Comparison of ENCODE assay signal across 8 mouse cellular contexts in the genomic region with DNA sequence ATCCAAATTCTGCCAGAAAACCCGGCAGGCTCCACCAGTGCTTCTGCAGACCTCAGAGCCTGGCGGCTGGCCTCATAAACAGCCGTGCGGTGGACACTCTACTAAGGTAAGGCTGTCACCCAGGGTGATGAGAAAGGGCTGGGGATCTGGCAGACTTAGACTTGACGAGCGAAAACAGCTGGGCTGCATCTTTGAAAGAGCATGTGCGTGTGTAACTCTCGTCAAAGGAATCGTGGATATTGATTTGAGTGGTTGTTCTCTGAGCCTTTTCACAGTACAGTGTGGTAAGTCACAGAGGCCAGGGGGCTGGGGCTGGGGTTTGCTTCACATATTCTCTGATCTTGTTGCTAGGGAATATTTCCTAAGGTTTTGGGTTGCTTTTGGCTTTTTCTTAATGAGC. TPM values are rescaled to one million over a fixed set of nuclear protein-coding genes. Genes with fewer than 3 reads are reported as not detected.
DNase-seq lines count a peak whose midpoint lies in the region; ATAC-seq and TF ChIP-seq lines count a peak whose summit lies in the region.

Txnrd1 (plus strand) TSS at position 26 of the 400 bp plus-strand sequence.

- no peak for ATAC-seq in neural tube, embryonic 11.5 days (ENCODE audit: insufficient read depth, low FRiP score, low TSS enrichment)
- no peak for ATAC-seq in embryonic facial prominence, embryonic 13.5 days (ENCODE audit: insufficient number of reproducible peaks, insufficient read depth, low FRiP score, low TSS enrichment, low read depth)
- ATAC-seq in heart, embryonic 15.5 days (replicated peaks; ENCODE audit: insufficient number of reproducible peaks, insufficient read depth, low FRiP score, low read depth) = no peak
- ATAC-seq in midbrain, postnatal 0 days (ENCODE audit: low FRiP score) = no peak

- H3K27ac ChIP-seq in neural tube, embryonic 11.5 days (ENCODE audit: low read depth, low read length) = no peak within 1 kb of the TSS
- H3K27ac ChIP-seq in embryonic facial prominence, embryonic 13.5 days = no peak within 1 kb of the TSS; the same call in 1 of the 2 replicates
- H3K27ac ChIP-seq in heart, embryonic 15.5 days = no peak within 1 kb of the TSS
- no peak within 1 kb of the TSS for H3K27ac ChIP-seq in midbrain, postnatal 0 days (ENCODE audit: low read depth, low read length)

- WGBS in neural tube, embryonic 11.5 days = 67% methylated on average over 9 of the region's 9 CpGs
- 45% methylated on average over 9 of the region's 9 CpGs for WGBS in embryonic facial prominence, embryonic 13.5 days
- WGBS in heart, embryonic 15.5 days = 61% methylated on average over 9 of the region's 9 CpGs
- 45% methylated on average over 9 of the region's 9 CpGs for WGBS in midbrain, postnatal 0 days

- no peak within 1 kb of the TSS for H3K4me3 ChIP-seq in neural tube, embryonic 11.5 days (ENCODE audit: low read depth, low read length)
- H3K4me3 ChIP-seq in embryonic facial prominence, embryonic 13.5 days = no peak within 1 kb of the TSS
- H3K4me3 ChIP-seq in heart, embryonic 15.5 days = no peak within 1 kb of the TSS
- H3K4me3 ChIP-seq in midbrain, postnatal 0 days (ENCODE audit: low read depth, low read length) = no peak within 1 kb of the TSS

- H3K36me3 ChIP-seq in neural tube, embryonic 11.5 days (ENCODE audit: control insufficient read depth, insufficient read depth, low read length) = no peaks in the 10 kb centered on the region
- no peaks in the 10 kb centered on the region for H3K36me3 ChIP-seq in embryonic facial prominence, embryonic 13.5 days
- no peaks in the 10 kb centered on the region for H3K36me3 ChIP-seq in heart, embryonic 15.5 days
- no peaks in the 10 kb centered on the region for H3K36me3 ChIP-seq in midbrain, postnatal 0 days (ENCODE audit: insufficient read depth, low read length)

- H3K4me1 ChIP-seq in neural tube, embryonic 11.5 days (ENCODE audit: control insufficient read depth, insufficient read depth, low read length) = no peaks in the 10 kb centered on the region
- H3K4me1 ChIP-seq in embryonic facial prominence, embryonic 13.5 days = peaks cover 13% of the 10 kb centered on the region
- no peaks in the 10 kb centered on the region for H3K4me1 ChIP-seq in heart, embryonic 15.5 days (replicated peaks)
- no peaks in the 10 kb centered on the region for H3K4me1 ChIP-seq in midbrain, postnatal 0 days (ENCODE audit: insufficient read depth, low read length)

- H3K4me2 ChIP-seq in neural tube, embryonic 11.5 days (ENCODE audit: low read depth) = no peak within 1 kb of the TSS
- H3K4me2 ChIP-seq in embryonic facial prominence, embryonic 13.5 days = no peak within 1 kb of the TSS
- H3K4me2 ChIP-seq in heart, embryonic 15.5 days = no peak within 1 kb of the TSS
- no peak within 1 kb of the TSS for H3K4me2 ChIP-seq in midbrain, postnatal 0 days (ENCODE audit: low read depth, low read length, poor library complexity, severe bottlenecking)

- TF ChIP-seq CTCF in midbrain, postnatal 0 days (IDR thresholded peaks at IDR 0.05) = no peak

- H3K9ac ChIP-seq in neural tube, embryonic 11.5 days (ENCODE audit: low read length) = no peak within 1 kb of the TSS
- no peak within 1 kb of the TSS for H3K9ac ChIP-seq in embryonic facial prominence, embryonic 13.5 days
- H3K9ac ChIP-seq in heart, embryonic 15.5 days = no peak within 1 kb of the TSS
- no peak within 1 kb of the TSS for H3K9ac ChIP-seq in midbrain, postnatal 0 days (replicated peaks; ENCODE audit: low read length, poor library complexity, severe bottlenecking)

- H3K27me3 ChIP-seq in neural tube, embryonic 11.5 days (ENCODE audit: control insufficient read depth, insufficient read depth, low read length) = no peaks in the 10 kb centered on the region
- H3K27me3 ChIP-seq in embryonic facial prominence, embryonic 13.5 days = no peaks in the 10 kb centered on the region
- no peaks in the 10 kb centered on the region for H3K27me3 ChIP-seq in heart, embryonic 15.5 days
- no peaks in the 10 kb centered on the region for H3K27me3 ChIP-seq in midbrain, postnatal 0 days (ENCODE audit: insufficient read depth, low read length)

- H3K9me3 ChIP-seq in neural tube, embryonic 11.5 days (ENCODE audit: control insufficient read depth, low read length) = no peaks in the 10 kb centered on the region
- no peaks in the 10 kb centered on the region; the same call in 1 of the 2 replicates for H3K9me3 ChIP-seq in embryonic facial prominence, embryonic 13.5 days
- no peaks in the 10 kb centered on the region for H3K9me3 ChIP-seq in heart, embryonic 15.5 days (replicated peaks)
- H3K9me3 ChIP-seq in midbrain, postnatal 0 days (ENCODE audit: low read length) = no peaks in the 10 kb centered on the region

- intact Hi-C loops in left cerebral cortex, postnatal 25 days (cut with DNase I) = no loop called here

- no peak for DNase-seq in neural tube, embryonic 11.5 days (ENCODE audit: low spot score)
- DNase-seq in neural tube, embryonic 10.5 days (ENCODE audit: extremely low spot score, low spot score) = no peak
- DNase-seq in left cerebral cortex, postnatal 25 days (ENCODE audit: low spot score in 2 of 2) = no peak
- DNase-seq in midbrain, postnatal 0 days (ENCODE audit: low spot score) = no peak
- DNase-seq in spleen, postnatal 14 days (ENCODE audit: low spot score in 2 of 2) = no peak
- DNase-seq in Muller cell, postnatal 12 days (ENCODE audit: inconsistent ontology term) = no peak

RNA-seq across cellular contexts. Expression of gene Txnrd1, which starts in this region (rescaled TPM):
- 191 and 203 TPM in 2 replicates for polyA plus RNA-seq in neural tube, embryonic 11.5 days (2014; fragmentation: Nextera tagmentation; extraction: Ambion mirVana)
- polyA plus RNA-seq in embryonic facial prominence, embryonic 13.5 days (2015; fragmentation: Nextera tagmentation; extraction: Ambion mirVana) = 99.4 and 99.8 TPM in 2 replicates
- 53.6 and 64.9 TPM in 2 replicates for polyA plus RNA-seq in heart, embryonic 15.5 days (2015; fragmentation: Nextera tagmentation; extraction: Ambion mirVana)
- total RNA-seq in left cerebral cortex, postnatal 25 days (2021) = 10 to 100 TPM; 43.0 to 43.4 TPM
- 83.2 and 86.4 TPM in 2 replicates for total RNA-seq in midbrain, postnatal 0 days (2014; rRNA removed)
- 56.7 and 61.7 TPM in 2 replicates for polyA plus RNA-seq in midbrain, postnatal 0 days (2015; fragmentation: Nextera tagmentation; extraction: Ambion mirVana)
